Mouse (Mus musculus): Measurements from ENCODE around the gene Ugt1a2. TPM values are rescaled to one million over a fixed set of nuclear protein-coding genes. Genes with fewer than 3 reads are reported as not detected.
"Not testable (repeated sequence)": the region's sequence is repeated elsewhere in the genome, so short reads cannot be mapped to it uniquely, and the experiment has no call there.

The Ugt1a2 gene
- total RNA-seq (2014; fragmentation: Nextera tagmentation) (1.2 and 2.5 TPM in 2 replicates), total RNA-seq (2017) (not detected in 2 replicates)

DNA sequence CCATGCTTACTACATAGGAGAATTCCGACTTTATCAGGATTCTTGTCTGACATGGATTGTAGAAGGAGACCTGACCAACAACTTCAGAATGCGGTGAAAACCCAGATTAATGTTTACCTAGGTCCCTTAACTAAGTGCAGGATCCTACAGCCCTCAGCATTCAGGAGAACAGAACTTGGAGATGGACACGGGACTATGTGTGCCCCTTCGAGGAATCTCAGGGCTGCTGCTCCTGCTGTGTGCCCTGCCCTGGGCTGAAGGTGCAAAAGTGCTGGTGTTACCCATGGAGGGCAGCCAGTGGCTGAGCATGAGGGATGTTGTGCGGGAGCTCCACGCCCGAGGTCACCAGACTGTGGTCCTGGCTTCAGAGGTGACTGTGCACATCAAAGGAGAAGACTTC, at the start of gene Ugt1a2:
Gene Ugt1a2, plus strand, starts transcription at position 146 of the 400 bp plus-strand sequence.
- ATAC-seq (replicated peaks; ENCODE audit: poor library complexity, severe bottlenecking): no peak

GRCm38 (mm10) chr1:88158430-88158829, 42.0 kb upstream of the Ugt1a2 start:
- ATAC-seq (replicated peaks; ENCODE audit: poor library complexity, severe bottlenecking): peak; percentile 91

DNA sequence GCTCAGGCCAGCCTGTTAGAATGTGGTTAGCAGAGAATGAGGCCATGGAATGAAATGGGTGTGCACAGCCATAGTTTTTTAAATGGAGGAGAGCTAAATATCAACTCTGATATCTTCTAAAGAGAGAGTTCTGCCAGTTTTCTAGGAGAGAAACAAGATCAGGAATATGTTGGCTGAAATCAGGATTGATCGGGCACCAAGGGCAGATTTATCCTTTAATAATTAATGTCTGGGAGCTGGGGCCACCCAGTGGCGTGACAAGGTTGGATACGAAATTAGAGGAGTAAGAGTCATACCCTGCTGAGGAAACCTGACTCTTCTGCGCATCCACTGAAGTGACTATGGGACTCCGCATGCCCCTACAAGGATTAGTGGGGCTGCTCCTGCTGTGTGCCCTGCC, 34.7 kb upstream of the Ugt1a2 start, which contains the start of gene Ugt1a5:
Gene Ugt1a5, plus strand, starts transcription at position 302 of the 400 bp plus-strand sequence.
- no peak for ATAC-seq (replicated peaks; ENCODE audit: poor library complexity, severe bottlenecking)

GRCm38 (mm10) chr1:88172190-88172589, 28.2 kb upstream of the Ugt1a2 start:
- not testable (repeated sequence) for ATAC-seq (replicated peaks; ENCODE audit: poor library complexity, severe bottlenecking)

DNA sequence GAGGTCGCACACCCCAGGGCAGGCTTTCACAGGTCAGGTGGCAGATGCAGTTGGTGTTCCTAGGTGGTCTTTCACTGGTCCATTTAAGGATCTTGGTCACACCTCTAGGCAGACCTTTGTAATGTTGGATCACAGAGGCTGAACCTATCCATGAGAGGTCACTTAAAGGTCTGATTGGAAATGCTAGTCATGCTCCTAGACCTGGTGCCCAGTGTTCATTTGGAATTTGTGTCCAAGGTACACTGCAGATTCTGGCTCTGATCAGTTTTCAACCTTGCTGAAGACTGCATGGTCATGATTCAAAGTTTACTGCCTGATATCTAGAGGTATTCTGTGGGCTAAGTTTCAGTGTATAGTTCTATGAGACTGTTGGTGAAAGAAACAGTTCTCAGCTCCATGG, 20.7 kb upstream of the Ugt1a2 start:
- ATAC-seq (replicated peaks; ENCODE audit: poor library complexity, severe bottlenecking): no peak

- ATAC-seq (replicated peaks; ENCODE audit: poor library complexity, severe bottlenecking): no peak
Observed at GRCm38 (mm10) chr1:88186325-88186935, 14.0 kb upstream of the Ugt1a2 start.

GRCm38 (mm10) chr1:88192136-88192535, 8.3 kb upstream of the Ugt1a2 start:
- no peak for ATAC-seq (replicated peaks; ENCODE audit: poor library complexity, severe bottlenecking)

- ATAC-seq (replicated peaks; ENCODE audit: poor library complexity, severe bottlenecking): no peak
Observed at GRCm38 (mm10) chr1:88195687-88196086, 4.7 kb upstream of the Ugt1a2 start.

DNA sequence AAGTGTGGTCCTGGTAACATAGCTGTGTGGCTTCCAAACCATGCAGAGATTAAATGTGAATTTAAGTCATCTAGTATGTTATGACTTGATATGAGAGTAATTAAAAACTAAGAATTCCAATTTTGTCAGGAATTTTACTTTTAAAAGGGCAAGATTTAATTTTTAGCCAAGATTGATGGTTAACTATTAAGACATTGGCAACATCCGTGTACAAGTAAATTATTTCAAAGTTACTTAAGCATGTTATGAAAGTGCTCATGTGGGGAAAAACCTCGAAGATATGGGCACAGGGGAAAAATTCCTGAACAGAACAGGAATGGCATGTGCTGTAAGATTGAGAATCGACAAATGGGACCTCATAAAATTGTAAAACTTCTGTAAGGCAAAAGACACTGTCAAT, 3.0 kb upstream of the Ugt1a2 start:
- ATAC-seq (replicated peaks; ENCODE audit: poor library complexity, severe bottlenecking): no peak

DNA sequence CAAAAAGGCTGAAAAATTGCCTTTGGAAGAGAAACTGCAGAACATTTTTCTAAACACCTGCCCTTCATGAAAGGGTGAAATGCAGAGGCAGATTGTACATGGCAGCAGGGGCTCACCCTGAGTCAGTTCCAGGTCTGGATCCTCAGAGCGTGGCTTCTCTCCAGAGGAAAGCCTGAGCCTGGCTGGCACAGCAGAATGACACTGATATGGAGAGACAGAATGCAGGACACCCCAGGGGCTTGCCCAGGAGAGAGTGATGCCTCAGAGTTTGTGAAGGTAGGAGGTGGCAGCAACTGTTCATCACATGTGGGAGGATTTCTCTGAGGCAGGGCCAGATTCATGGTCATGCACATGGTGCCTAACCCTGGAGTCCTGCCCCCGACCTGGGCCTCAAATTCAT, 405 bp upstream of the Ugt1a2 start:
- no peak for ATAC-seq (replicated peaks; ENCODE audit: poor library complexity, severe bottlenecking)

DNA sequence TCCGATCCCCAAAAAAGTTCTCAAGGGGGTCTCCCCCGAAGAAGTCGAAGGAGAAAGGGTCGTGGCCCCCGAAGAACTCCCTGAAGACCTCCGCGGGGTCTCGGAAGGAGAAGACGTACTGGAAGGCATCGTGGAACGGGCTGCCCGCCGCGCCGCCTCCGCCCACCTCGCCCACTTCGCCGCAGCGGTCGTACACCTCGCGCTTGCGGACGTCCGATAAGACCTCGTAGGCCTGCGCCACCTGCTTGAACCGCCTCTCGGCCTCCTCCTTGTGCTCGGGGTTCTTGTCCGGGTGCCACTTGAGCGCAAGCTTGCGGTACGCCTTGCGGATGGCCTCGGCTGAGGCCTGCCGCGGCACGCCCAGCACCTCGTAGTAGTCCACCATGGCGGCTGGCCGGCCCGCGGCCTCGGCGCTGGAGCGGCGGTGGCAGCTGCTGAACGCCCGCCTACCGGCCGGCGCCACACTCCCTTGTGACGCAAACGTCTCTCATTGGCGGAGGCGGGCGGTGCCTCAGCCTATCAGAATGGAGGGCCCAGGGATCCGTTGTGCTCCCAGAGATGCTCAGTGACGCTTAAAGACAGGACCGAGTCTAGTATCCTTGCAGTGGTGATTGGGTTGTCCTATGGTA, 5.0 kb downstream of the Ugt1a2 start, which contains the start of gene Dnajb3:
Gene Dnajb3, minus strand, starts transcription at position 489 of the 629 bp plus-strand sequence.
- ATAC-seq (replicated peaks; ENCODE audit: poor library complexity, severe bottlenecking): peak; percentile 79

GRCm38 (mm10) chr1:88206843-88207479, 6.6 kb downstream of the Ugt1a2 start:
- ATAC-seq (replicated peaks; ENCODE audit: poor library complexity, severe bottlenecking): no peak

DNA sequence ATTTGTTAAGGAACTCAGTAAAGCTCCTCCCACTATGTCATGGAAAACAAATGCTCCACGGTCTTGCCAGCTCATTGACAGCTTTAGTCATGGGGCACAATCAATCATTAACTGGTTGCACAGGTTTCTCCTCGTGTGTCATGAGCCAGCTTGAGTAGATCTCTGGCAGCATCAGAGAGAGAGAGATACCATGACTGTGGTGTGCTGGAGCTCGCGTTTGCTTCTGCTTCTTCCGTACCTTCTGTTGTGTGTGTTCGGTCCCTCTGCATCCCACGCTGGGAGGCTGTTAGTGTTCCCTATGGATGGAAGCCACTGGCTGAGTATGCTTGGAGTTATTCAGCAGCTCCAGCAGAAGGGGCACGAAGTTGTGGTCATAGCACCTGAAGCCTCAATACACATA, 11.4 kb downstream of the Ugt1a2 start, which contains the start of gene Ugt1a1:
Gene Ugt1a1, plus strand, starts transcription at position 148 of the 400 bp plus-strand sequence.
- 0 out of 2 replicates have a peak, but pooled peaks have one; percentile 5 for ATAC-seq (replicated peaks; ENCODE audit: poor library complexity, severe bottlenecking)

DNA sequence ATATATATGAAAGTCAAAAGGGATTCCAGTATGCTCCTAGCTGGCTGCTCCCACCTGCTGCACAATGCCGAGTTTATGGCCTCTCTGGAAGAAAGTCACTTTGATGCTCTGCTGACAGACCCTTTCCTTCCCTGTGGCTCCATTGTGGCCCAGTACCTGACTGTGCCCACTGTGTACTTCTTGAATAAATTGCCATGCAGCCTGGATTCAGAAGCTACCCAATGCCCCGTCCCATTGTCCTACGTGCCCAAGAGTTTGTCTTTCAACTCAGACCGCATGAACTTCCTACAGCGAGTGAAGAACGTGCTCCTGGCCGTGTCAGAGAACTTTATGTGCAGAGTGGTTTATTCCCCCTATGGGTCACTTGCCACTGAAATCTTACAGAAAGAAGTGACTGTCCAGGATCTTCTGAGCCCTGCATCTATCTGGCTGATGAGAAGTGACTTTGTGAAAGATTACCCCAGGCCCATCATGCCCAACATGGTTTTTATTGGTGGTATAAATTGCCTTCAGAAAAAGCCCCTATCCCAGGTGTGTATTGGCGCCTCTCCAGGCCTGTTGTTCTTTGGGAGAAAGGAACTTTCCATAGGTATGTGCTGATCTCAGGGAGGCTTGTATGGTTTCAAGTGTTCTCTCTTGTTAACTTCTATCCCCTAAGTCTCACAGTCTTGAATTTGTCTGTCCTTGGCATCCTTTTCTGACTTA, 12.1 kb downstream of the Ugt1a2 start:
- ATAC-seq (replicated peaks; ENCODE audit: poor library complexity, severe bottlenecking): 0 out of 2 replicates have a peak, but pooled peaks have one; percentile 6

- no peak for ATAC-seq (replicated peaks; ENCODE audit: poor library complexity, severe bottlenecking)
Observed at GRCm38 (mm10) chr1:88213061-88213460, 12.7 kb downstream of the Ugt1a2 start.

GRCm38 (mm10) chr1:88213766-88214461, 13.5 kb downstream of the Ugt1a2 start:
- ATAC-seq (replicated peaks; ENCODE audit: poor library complexity, severe bottlenecking): peak; percentile 10; the same call in 1 of the 2 replicates

DNA sequence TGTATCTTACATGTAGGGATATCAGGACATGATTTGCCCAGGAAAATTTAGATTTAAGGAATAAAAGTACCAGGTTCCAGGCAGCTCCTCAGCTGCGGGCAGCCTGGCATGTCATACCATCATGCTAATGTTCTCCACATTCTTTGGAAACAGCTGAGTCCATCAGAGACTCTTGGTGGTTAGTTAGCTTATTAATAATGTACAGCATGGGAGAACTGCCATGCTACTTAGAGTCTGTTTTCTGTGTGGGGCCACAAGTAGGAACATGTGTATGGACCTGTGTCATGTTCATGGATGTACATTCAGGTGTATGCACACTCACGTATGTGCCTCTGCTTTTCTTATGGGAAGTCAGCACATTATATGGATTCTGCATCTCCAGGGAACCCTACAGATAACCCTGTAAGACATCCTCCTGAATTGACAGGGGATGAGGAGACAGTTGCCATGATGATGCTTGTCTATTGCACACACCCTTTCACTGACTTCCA, 14.1 kb downstream of the Ugt1a2 start:
- ATAC-seq (replicated peaks; ENCODE audit: poor library complexity, severe bottlenecking): no peak

DNA sequence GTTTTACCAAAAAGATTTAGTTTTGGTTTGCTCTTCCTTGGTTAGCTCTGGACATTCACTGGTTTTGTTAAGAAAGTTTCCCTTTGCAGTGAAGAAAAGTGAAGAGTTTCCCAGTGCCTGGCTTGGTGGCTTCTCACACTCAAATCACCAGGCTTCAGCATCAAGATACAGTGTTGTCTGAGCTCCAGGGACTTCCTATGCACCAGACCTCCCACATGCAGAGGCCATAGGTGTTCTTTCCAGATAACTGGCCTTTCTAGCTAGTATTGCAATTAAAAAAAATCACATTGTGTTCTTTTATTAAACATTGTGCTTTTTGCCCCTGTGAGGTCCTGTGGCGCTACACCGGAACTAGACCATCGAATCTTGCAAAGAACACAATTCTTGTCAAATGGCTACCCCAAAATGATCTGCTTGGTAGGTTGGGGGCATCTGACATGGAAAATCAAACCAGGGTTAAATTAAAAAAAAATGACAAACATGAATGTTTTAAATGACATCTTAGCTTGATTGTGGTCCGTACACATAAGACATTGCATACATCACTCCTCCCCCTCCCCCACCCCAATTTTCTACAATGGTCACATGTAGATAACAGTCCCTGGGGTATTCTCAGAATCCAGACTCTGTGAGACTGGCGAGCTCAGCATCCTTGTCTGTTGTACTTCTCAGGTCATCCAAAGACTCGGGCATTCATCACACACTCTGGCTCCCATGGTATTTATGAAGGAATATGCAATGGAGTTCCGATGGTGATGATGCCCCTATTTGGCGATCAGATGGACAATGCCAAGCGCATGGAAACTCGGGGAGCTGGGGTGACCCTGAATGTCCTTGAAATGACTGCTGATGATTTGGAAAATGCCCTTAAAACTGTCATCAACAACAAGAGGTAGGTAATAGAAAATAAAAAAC, 15.3 kb downstream of the Ugt1a2 start:
- ATAC-seq (replicated peaks; ENCODE audit: poor library complexity, severe bottlenecking): no peak

GRCm38 (mm10) chr1:88216551-88216950, 16.1 kb downstream of the Ugt1a2 start:
- no peak for ATAC-seq (replicated peaks; ENCODE audit: poor library complexity, severe bottlenecking)

Measured in granulocyte monocyte progenitor cell, adult 5-6 weeks (primary cell).